ENCODE assay signal across 9 mouse cellular contexts in the genomic region with DNA sequence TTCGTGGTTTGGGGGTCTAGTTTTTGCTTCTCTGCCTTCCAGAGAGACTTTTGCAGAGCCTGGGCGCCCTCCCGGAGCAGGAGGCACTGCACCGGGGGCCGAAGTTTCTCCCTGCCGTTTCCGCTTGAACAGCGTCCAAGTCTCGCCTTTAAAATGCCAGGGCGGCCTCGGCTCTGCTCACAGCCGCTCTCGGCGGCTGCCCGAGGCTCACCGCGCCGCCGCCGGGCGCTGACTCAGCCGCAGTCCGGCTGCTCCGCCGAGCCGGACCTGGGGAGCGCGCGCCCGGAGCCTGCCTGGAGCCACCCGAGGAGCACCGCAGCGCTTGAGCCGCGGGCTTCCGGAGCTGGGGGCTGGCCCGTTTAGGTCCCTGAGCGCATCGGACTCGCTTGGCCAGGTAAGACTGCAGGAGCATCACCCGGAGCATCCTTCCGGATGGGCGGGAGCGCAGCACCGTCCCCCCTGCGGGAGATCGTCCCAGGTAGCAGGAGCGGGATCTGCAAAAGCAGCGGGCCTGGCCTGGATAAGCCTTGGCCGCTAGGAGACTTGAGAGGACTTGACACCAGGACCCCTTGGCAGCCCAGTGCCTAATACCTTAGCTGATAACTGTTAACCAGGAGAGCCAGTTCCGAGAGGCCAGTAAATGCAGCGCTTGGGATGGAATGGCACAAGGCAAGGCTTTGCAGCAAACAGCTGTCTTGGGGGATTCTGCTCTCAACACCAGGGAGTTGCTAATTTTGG. TPM values are rescaled to one million over a fixed set of nuclear protein-coding genes. Genes with fewer than 3 reads are reported as not detected.
DNase-seq lines count a peak whose midpoint lies in the region; ATAC-seq and TF ChIP-seq lines count a peak whose summit lies in the region.
"Had no signal": no experiment of that assay in that cellular context is flagged by ENCODE, and none has a peak within 500 bp of the region (broad histone marks: within the 10 kb centered on the region; RNA-seq: fewer than 3 reads in every experiment).

TSS of gene Gm2115 (plus strand) at position 159 of the 738 bp plus-strand sequence.

- peak within 1 kb of the TSS; percentile 73 for H3ac ChIP-seq in C2C12 (ENCODE audit: control insufficient read depth, insufficient read length, low read depth)

- H3K27ac ChIP-seq in embryonic facial prominence, embryonic 15.5 days (replicated peaks), result no peak within 1 kb of the TSS
- no peak within 1 kb of the TSS for H3K27ac ChIP-seq in hindbrain, embryonic 14.5 days
- H3K27ac ChIP-seq in stomach, embryonic 14.5 days (ENCODE audit: low read length), result 0 out of 2 replicates have a peak within 1 kb of the TSS, but pooled peaks have one; percentile 22

- H3K4me1 ChIP-seq in embryonic facial prominence, embryonic 15.5 days, result peaks cover 7% of the 10 kb centered on the region; the same call in 1 of the 2 replicates
- H3K4me1 ChIP-seq in hindbrain, embryonic 14.5 days (replicated peaks; ENCODE audit: control insufficient read depth, insufficient read depth, low read length), result 0 out of 2 replicates have a peak, but pooled peaks cover 8% of the 10 kb centered on the region
- peaks cover 5% of the 10 kb centered on the region; the same call in 1 of the 2 replicates for H3K4me1 ChIP-seq in stomach, embryonic 14.5 days (ENCODE audit: control insufficient read depth, insufficient read depth, low read length)

- H3K79me2 ChIP-seq in C2C12 (ENCODE audit: control insufficient read depth, insufficient read depth), result peaks cover 48% of the 10 kb centered on the region

- ATAC-seq in embryonic facial prominence, embryonic 15.5 days (ENCODE audit: insufficient number of reproducible peaks, low FRiP score, low TSS enrichment, low read depth), result 0 out of 2 replicates have a peak, but pooled peaks have one; percentile 57
- ATAC-seq in hindbrain, embryonic 14.5 days (ENCODE audit: low FRiP score), result peak; percentile 91
- peak; percentile 52 for ATAC-seq in megakaryocyte progenitor cell, adult 5-6 weeks (replicated peaks; ENCODE audit: poor library complexity)
- ATAC-seq in stomach, embryonic 14.5 days (ENCODE audit: insufficient number of reproducible peaks, insufficient read depth, low FRiP score, low read depth), result peak; percentile 75; the same call in 1 of the 2 replicates
- ATAC-seq in erythroblast, adult 5-6 weeks (replicated peaks; ENCODE audit: low FRiP score, poor library complexity, severe bottlenecking), result no peak

- H3K9me3 ChIP-seq in embryonic facial prominence, embryonic 15.5 days (replicated peaks), result no peaks in the 10 kb centered on the region
- no peaks in the 10 kb centered on the region for H3K9me3 ChIP-seq in hindbrain, embryonic 14.5 days (ENCODE audit: control insufficient read depth, low read length)
- H3K9me3 ChIP-seq in stomach, embryonic 14.5 days (ENCODE audit: control insufficient read depth, low read depth, low read length), result no peaks in the 10 kb centered on the region

- H3K36me3 ChIP-seq in C2C12 (ENCODE audit: control insufficient read depth, insufficient read depth), result peaks cover 9% of the 10 kb centered on the region
- H3K36me3 ChIP-seq in embryonic facial prominence, embryonic 15.5 days, result no peaks in the 10 kb centered on the region
- no peaks in the 10 kb centered on the region for H3K36me3 ChIP-seq in hindbrain, embryonic 14.5 days (replicated peaks; ENCODE audit: control insufficient read depth, insufficient read depth)
- H3K36me3 ChIP-seq in stomach, embryonic 14.5 days (ENCODE audit: control insufficient read depth, insufficient read depth, low read length), result no peaks in the 10 kb centered on the region

- no peaks in the 10 kb centered on the region for H3K27me3 ChIP-seq in C2C12 (ENCODE audit: control insufficient read depth, insufficient read depth, insufficient read length)
- H3K27me3 ChIP-seq in embryonic facial prominence, embryonic 15.5 days, result peaks cover 28% of the 10 kb centered on the region
- H3K27me3 ChIP-seq in hindbrain, embryonic 14.5 days (ENCODE audit: control insufficient read depth, insufficient read depth, low read length), result peaks cover 23% of the 10 kb centered on the region; the same call in 1 of the 2 replicates
- no peaks in the 10 kb centered on the region for H3K27me3 ChIP-seq in stomach, embryonic 14.5 days (ENCODE audit: control insufficient read depth, insufficient read depth, low read length)

- WGBS in embryonic facial prominence, embryonic 15.5 days, result under 1% methylated on average over 52 of the region's 52 CpGs
- WGBS in hindbrain, embryonic 14.5 days, result 2% methylated on average over 52 of the region's 52 CpGs
- under 1% methylated on average over 52 of the region's 52 CpGs for WGBS in stomach, embryonic 14.5 days

- no peak for TF ChIP-seq CTCF in C2C12 (IDR thresholded peaks at IDR 0.05; ENCODE audit: control insufficient read depth, insufficient read depth, insufficient read length)

- DNase-seq in adrenal gland, adult (ENCODE audit: inconsistent age in 2 of 2, low spot score in 1 of 2), result peak; percentile 79 to 91
- peak; percentile 42 for DNase-seq in hindbrain, embryonic 14.5 days (ENCODE audit: low spot score)
- DNase-seq in left cerebral cortex, adult 18-20 months (ENCODE audit: low spot score in 2 of 2), result peak; percentile 52 to 58

- 0 out of 2 replicates have a peak within 1 kb of the TSS, but pooled peaks have one; percentile 6 for H3K9ac ChIP-seq in embryonic facial prominence, embryonic 15.5 days
- peak within 1 kb of the TSS; percentile 68 for H3K9ac ChIP-seq in hindbrain, embryonic 14.5 days
- H3K9ac ChIP-seq in stomach, embryonic 14.5 days (replicated peaks; ENCODE audit: low read depth, low read length), result peak within 1 kb of the TSS; percentile 31; the same call in 1 of the 2 replicates

- peak within 1 kb of the TSS; percentile 42 for H3K4me3 ChIP-seq in C2C12 (ENCODE audit: insufficient read depth, poor library complexity, severe bottlenecking)
- peak within 1 kb of the TSS; percentile 43 for H3K4me3 ChIP-seq in embryonic facial prominence, embryonic 15.5 days (replicated peaks)
- H3K4me3 ChIP-seq in hindbrain, embryonic 14.5 days (replicated peaks; ENCODE audit: low read length), result peak within 1 kb of the TSS; percentile 56
- H3K4me3 ChIP-seq in stomach, embryonic 14.5 days (ENCODE audit: low read depth, low read length), result peak within 1 kb of the TSS; percentile 35

- H3K4me2 ChIP-seq in embryonic facial prominence, embryonic 15.5 days (replicated peaks), result peak within 1 kb of the TSS; percentile 72
- peak within 1 kb of the TSS; percentile 99 for H3K4me2 ChIP-seq in hindbrain, embryonic 14.5 days (replicated peaks)
- H3K4me2 ChIP-seq in stomach, embryonic 14.5 days (replicated peaks; ENCODE audit: low read depth, low read length), result peak within 1 kb of the TSS; percentile 67

- peaks cover 24% of the 10 kb centered on the region for H3K79me3 ChIP-seq in C2C12 (ENCODE audit: low read depth)

TF ChIP-seq in C2C12, 6 proteins besides CTCF, POLR2A, EP300 and RAD21:
- TF ChIP-seq MAX (IDR thresholded peaks at IDR 0.05) (no peak), FOSL1 (IDR thresholded peaks at IDR 0.05; ENCODE audit: insufficient read depth, low read length, poor library complexity, severe bottlenecking) (no peak), MYOG (IDR thresholded peaks at IDR 0.05; ENCODE audit: control insufficient read depth, extremely low read depth, insufficient read length) (no peak), MYOD1 (IDR thresholded peaks at IDR 0.05; ENCODE audit: control insufficient read depth, insufficient read length, low read depth) (no peak), CEBPB (IDR thresholded peaks at IDR 0.05; ENCODE audit: low read depth) (no peak), USF1 (IDR thresholded peaks at IDR 0.05; ENCODE audit: low read depth) (no peak)
TF ChIP-seq in C2C12: peak in this region for 0.

RNA-seq across cellular contexts. Expression of gene Gm2115, which starts in this region (rescaled TPM):
- 15.0 TPM for polyA plus RNA-seq in C2C12 (2012; fragmentation: generic; extraction: Trizol)
- polyA plus RNA-seq in embryonic facial prominence, embryonic 15.5 days (2015; fragmentation: Nextera tagmentation; extraction: Ambion mirVana), result 0.56 and 0.70 TPM in 2 replicates
- 2.4 and 2.5 TPM in 2 replicates for polyA plus RNA-seq in hindbrain, embryonic 14.5 days (2014; fragmentation: Nextera tagmentation; extraction: Ambion mirVana)
- 1 to 10 TPM; 6.4 to 7.0 TPM for total RNA-seq in left cerebral cortex, adult 18-20 months (2021)
- total RNA-seq in megakaryocyte progenitor cell, adult 5-6 weeks (2015), result not detected in 2 replicates
- not detected in 2 replicates for total RNA-seq in megakaryocyte progenitor cell, adult 5-6 weeks (2017)
- 7.8 and 8.8 TPM in 2 replicates for polyA plus RNA-seq in stomach, embryonic 14.5 days (2014; fragmentation: Nextera tagmentation; extraction: Ambion mirVana)
- not detected in 2 replicates for total RNA-seq in erythroblast, adult 5-6 weeks (2015; ENCODE audit: low replicate concordance)
- total RNA-seq in erythroblast, adult 5-6 weeks (2017; ENCODE audit: low replicate concordance), result 0.43 TPM in 1 of 2 replicates, not detected in the other
- total RNA-seq: common myeloid progenitor, adult 5-6 weeks had no signal

Comparison
In these comparisons a context has a peak if more than half of its experiments do, and no peak if none do; other contexts are left out.
1. RNA of gene Gm2115 (total RNA-seq): 6.4 to 7.0 TPM in left cerebral cortex, adult 18-20 months; 0.43 TPM in erythroblast, adult 5-6 weeks and not detected in megakaryocyte progenitor cell, adult 5-6 weeks; every median in the first group is over 4 times any median in the second.
2. Peak in ATAC-seq, H3K4me3 ChIP-seq, H3K9ac ChIP-seq and H3K4me2 ChIP-seq in embryonic facial prominence, embryonic 15.5 days; RNA of the gene not detected or under 1 TPM.
3. Peak in ATAC-seq in megakaryocyte progenitor cell, adult 5-6 weeks; RNA of the gene not detected or under 1 TPM.
4. H3K9ac ChIP-seq: peak in every context shown above with its lines; median percentile 68 in hindbrain, embryonic 14.5 days; 31 in stomach, embryonic 14.5 days; 6 in embryonic facial prominence, embryonic 15.5 days.
5. Peak in every context shown above with its lines, with median percentiles within 50 percentile points of each other: H3K4me3 ChIP-seq, DNase-seq and H3K4me2 ChIP-seq.